Comparison of ENCODE assay signal across 8 mouse cellular contexts in genomic region chr4:138504632-138505101, GRCm38 (mm10). TPM values are rescaled to one million over a fixed set of nuclear protein-coding genes. Genes with fewer than 3 reads are reported as not detected.
DNase-seq lines count a peak whose midpoint lies in the region; ATAC-seq and TF ChIP-seq lines count a peak whose summit lies in the region.

No protein-coding gene starts in this region.

- 0 out of 2 replicates have a peak, but pooled peaks cover 3% of the 10 kb centered on the region for H3K4me1 ChIP-seq in lung, embryonic 14.5 days (ENCODE audit: insufficient read depth)
- peaks cover 18% of the 10 kb centered on the region for H3K4me1 ChIP-seq in hindbrain, postnatal 0 days (ENCODE audit: insufficient read depth, low read length)
- peaks cover 20% of the 10 kb centered on the region for H3K4me1 ChIP-seq in limb, embryonic 10.5 days

- peak; percentile 54 for DNase-seq in lung, embryonic 14.5 days
- no peak for DNase-seq in lung, postnatal 25 days (ENCODE audit: low spot score)
- DNase-seq in forelimb bud, embryonic 11.5 days (ENCODE audit: low read depth, low spot score): peak; percentile 28
- DNase-seq in hindbrain, postnatal 0 days (ENCODE audit: low spot score): peak; percentile 89
- DNase-seq in limb, embryonic 10.5 days (ENCODE audit: low spot score): peak; percentile 47
- peak; percentile 90 to 94 for DNase-seq in right cerebral cortex, postnatal 10 days (ENCODE audit: low spot score in 2 of 2)
- DNase-seq in natural killer cell, adult 2 months (ENCODE audit: low spot score in 2 of 2): no peak
- DNase-seq in thymus, postnatal 0 days (ENCODE audit: low spot score): no peak

- no peak for TF ChIP-seq CTCF in lung, embryonic 14.5 days (IDR thresholded peaks at IDR 0.05; ENCODE audit: low read depth)
- no peak for TF ChIP-seq CTCF in hindbrain, postnatal 0 days (IDR thresholded peaks at IDR 0.05; ENCODE audit: low read depth)

- H3K27me3 ChIP-seq in lung, embryonic 14.5 days (ENCODE audit: insufficient read depth, low read length): peaks cover 23% of the 10 kb centered on the region; the same call in 1 of the 2 replicates
- H3K27me3 ChIP-seq in hindbrain, postnatal 0 days (ENCODE audit: insufficient read depth, low read length): no peaks in the 10 kb centered on the region
- H3K27me3 ChIP-seq in limb, embryonic 10.5 days (ENCODE audit: low read depth, poor library complexity, severe bottlenecking): peaks cover 42% of the 10 kb centered on the region

- peak overlapping the region; percentile 37; the same call in 1 of the 2 replicates for H3K4me2 ChIP-seq in lung, embryonic 14.5 days
- H3K4me2 ChIP-seq in hindbrain, postnatal 0 days (ENCODE audit: low read depth, low read length): peak overlapping the region; percentile 31

- ATAC-seq in lung, embryonic 14.5 days (ENCODE audit: insufficient read depth): peak; percentile 56; the same call in 1 of the 2 replicates
- ATAC-seq in hindbrain, postnatal 0 days: peak; percentile 82

- 2% methylated on average over 16 of the region's 16 CpGs for WGBS in lung, embryonic 14.5 days
- WGBS in hindbrain, postnatal 0 days: 2% methylated on average over 16 of the region's 16 CpGs
- WGBS in limb, embryonic 10.5 days: 2% methylated on average over 16 of the region's 16 CpGs

- H3K27ac ChIP-seq in lung, embryonic 14.5 days (ENCODE audit: low read depth): no peak overlapping the region
- H3K27ac ChIP-seq in hindbrain, postnatal 0 days: peak overlapping the region; percentile 70
- H3K27ac ChIP-seq in limb, embryonic 10.5 days: no peak overlapping the region

- no peaks in the 10 kb centered on the region for H3K36me3 ChIP-seq in lung, embryonic 14.5 days (ENCODE audit: insufficient read depth)
- H3K36me3 ChIP-seq in hindbrain, postnatal 0 days (ENCODE audit: insufficient read depth, low read length): no peaks in the 10 kb centered on the region
- H3K36me3 ChIP-seq in limb, embryonic 10.5 days: no peaks in the 10 kb centered on the region

- H3K4me3 ChIP-seq in lung, embryonic 14.5 days (ENCODE audit: low read depth, low read length): no peak overlapping the region
- no peak overlapping the region for H3K4me3 ChIP-seq in hindbrain, postnatal 0 days (ENCODE audit: low read length)
- H3K4me3 ChIP-seq in limb, embryonic 10.5 days: peak overlapping the region; percentile 21

- no peak overlapping the region for H3K9ac ChIP-seq in lung, embryonic 14.5 days
- no peak overlapping the region for H3K9ac ChIP-seq in hindbrain, postnatal 0 days (replicated peaks; ENCODE audit: low read length)

- H3K9me3 ChIP-seq in lung, embryonic 14.5 days (ENCODE audit: low read depth, low read length): no peaks in the 10 kb centered on the region
- H3K9me3 ChIP-seq in hindbrain, postnatal 0 days (ENCODE audit: low read length): no peaks in the 10 kb centered on the region
- H3K9me3 ChIP-seq in limb, embryonic 10.5 days (replicated peaks): no peaks in the 10 kb centered on the region

RNA-seq across cellular contexts. Expression of gene Camk2n1, which starts 50.6 kb away (rescaled TPM):
- polyA plus RNA-seq in lung, embryonic 14.5 days (2014; fragmentation: Nextera tagmentation; extraction: Ambion mirVana): 2.6 and 3.2 TPM in 2 replicates
- 34.9 and 37.5 TPM in 2 replicates for total RNA-seq in hindbrain, postnatal 0 days (2014; rRNA removed)
- polyA plus RNA-seq in hindbrain, postnatal 0 days (2015; fragmentation: Nextera tagmentation; extraction: Ambion mirVana): 29.5 and 33.5 TPM in 2 replicates
- polyA plus RNA-seq in limb, embryonic 10.5 days (2016; fragmentation: Nextera tagmentation; extraction: Ambion mirVana): 0.55 and 0.60 TPM in 2 replicates
- polyA plus RNA-seq in thymus, postnatal 0 days (2015; fragmentation: Nextera tagmentation; extraction: Ambion mirVana): 0.36 and 0.47 TPM in 2 replicates

Comparison
In these comparisons a context has a peak if more than half of its experiments do, and no peak if none do; other contexts are left out.
1. DNase-seq: peak in lung, embryonic 14.5 days (single experiment), forelimb bud, embryonic 11.5 days (single experiment), hindbrain, postnatal 0 days (single experiment), limb, embryonic 10.5 days (single experiment) and right cerebral cortex, postnatal 10 days (2 of 2); none in lung, postnatal 25 days (single experiment), natural killer cell, adult 2 months (0 of 2) and thymus, postnatal 0 days (single experiment).